Mouse (Mus musculus): ENCODE measurements around the gene Dcaf10. TPM values are rescaled to one million over a fixed set of nuclear protein-coding genes. Genes with fewer than 3 reads are reported as not detected.
"Not testable (repeated sequence)": the region's sequence is repeated elsewhere in the genome, so short reads cannot be mapped to it uniquely, and the experiment has no call there.

Dcaf10 gene
- total RNA-seq (2021) = 10 to 100 TPM; 18.0 to 18.8 TPM
- long read RNA-seq, experiment 1, full-length matches to known transcripts = 10 of 16 reads
- long read RNA-seq, experiment 1, partial matches to known transcripts = 1 of 16 reads
- long read RNA-seq, experiment 1, other reads (novel, unspliced or antisense) = 5 of 16 reads
- long read RNA-seq, experiment 2, full-length matches to known transcripts = 10 of 14 reads
- long read RNA-seq, experiment 2, partial matches to known transcripts = 1 of 14 reads
- long read RNA-seq, experiment 2, other reads (novel, unspliced or antisense) = 3 of 14 reads

DNA sequence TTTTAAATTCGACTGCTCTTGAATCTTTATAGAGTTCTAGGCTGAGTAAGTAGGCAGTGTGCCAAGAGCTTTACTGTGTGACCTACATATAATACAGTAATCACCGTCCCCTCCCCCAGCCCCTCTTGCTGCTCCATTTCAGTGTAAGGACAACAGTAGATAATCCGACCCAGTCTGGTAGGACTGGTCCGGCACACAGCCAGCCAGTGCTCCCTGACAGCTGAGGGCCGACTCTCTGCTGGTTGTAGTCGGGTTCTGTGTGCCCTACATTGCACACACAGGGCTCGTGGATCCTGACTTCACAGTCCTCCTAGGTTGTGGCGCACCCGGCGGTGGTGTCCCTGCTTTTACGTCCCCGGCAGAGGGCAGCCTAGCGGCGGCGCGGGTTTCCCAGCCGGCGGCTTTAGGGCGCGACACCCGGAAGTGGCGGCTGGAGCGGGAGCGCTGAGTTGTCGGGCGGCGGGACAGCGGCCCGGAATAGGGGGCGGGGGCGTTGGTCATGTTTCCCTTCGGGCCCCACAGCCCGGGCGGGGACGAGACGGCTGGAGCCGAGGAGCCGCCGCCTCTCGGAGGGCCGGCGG, at the start of gene Dcaf10:
Gene Dcaf10 (plus strand): TSS at position 433 of the 581 bp plus-strand sequence.
- peak; percentile 92 to 93 for DNase-seq (ENCODE audit: low spot score in 2 of 2)

DNA sequence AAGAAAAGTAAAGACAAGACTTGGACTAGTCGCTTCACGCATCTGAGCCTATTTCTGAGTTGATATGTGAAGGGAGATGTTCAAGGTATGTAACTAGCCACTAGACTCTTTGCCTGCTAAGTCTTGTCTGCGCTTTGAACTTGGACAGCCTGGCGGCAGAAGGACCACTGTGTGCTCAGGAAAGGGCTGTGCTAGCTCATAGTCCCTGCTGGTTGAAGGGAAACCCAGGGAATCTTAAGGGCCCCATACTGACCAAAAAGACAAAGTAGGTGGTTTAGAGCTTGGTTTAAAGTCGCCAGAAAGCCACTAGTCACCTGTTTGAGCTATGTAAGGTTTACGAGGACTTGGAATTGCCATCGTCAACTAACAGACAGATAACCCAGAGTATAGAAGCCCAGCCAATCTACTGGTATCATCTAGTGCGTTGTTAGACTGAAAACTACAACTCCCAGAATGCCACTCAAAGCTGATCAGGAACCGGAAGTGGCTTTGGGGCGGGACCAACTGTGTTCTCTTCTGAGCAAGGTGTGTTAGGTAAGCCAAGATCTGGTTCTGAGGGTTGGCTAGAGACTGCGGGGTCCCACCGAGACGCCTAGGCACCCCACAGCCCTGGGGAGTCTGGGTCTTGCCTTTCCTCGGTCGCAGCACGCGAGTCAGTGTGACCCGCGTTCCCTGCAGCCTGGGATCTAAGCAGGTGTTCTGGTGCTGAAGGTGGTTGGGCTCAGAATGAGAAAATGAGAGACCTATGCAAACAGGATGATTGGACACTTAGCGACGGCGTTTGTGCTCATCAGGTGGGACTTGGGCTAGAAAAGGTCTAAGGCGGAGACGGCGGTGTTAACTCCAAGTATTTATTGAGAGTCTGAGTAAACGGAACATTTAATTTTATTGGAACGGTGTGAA, 45.0 kb upstream of the Dcaf10 start, which contains the start of gene Trmt10b:
Gene Trmt10b (plus strand): TSS at position 466 of the 903 bp plus-strand sequence.
- DNase-seq (ENCODE audit: low spot score in 2 of 2) = peak; percentile 62 to 67

DNA sequence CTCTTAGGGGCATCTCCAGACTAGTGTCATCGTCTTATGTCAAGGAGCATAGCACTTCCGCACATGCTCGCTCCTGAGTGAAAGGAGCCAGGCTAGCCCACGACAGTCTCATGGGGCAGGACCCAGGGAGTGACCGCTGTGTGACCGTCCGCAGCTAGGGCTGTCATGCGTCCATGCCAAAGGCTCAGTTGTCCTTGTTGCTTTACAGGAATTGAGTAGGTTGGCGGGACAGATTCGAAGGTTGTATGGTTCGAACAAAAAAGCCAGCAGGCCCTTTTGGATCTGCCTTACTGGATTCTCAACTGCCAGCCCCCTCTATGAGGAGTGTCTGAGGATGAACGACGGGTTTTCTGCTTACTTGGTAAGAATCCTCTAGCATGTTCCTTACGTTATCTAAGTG, 36.4 kb upstream of the Dcaf10 start:
- no peak for DNase-seq (ENCODE audit: low spot score in 2 of 2)

DNA sequence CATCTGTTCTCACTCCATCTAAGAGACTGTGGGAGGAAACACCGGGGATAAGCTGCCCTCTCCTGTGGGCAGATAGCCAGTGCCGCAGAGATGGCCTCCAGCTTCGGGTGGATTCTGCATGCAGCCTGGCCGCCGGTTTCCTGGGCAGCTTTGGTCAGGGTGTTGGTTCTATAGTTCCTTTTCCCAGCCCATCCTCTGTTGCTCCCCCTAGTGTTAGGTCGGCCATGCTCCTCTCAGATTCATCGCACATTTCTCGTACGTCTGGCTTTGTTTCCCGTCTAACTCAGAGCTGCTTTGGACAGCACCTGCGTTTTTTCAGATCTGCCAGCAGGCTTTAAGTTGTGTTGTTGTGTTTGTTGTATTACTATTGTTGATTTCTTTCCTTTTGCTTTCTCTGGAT, 33.9 kb upstream of the Dcaf10 start:
- DNase-seq (ENCODE audit: low spot score in 2 of 2) = peak in 1 of 2 experiments; percentile 24

DNA sequence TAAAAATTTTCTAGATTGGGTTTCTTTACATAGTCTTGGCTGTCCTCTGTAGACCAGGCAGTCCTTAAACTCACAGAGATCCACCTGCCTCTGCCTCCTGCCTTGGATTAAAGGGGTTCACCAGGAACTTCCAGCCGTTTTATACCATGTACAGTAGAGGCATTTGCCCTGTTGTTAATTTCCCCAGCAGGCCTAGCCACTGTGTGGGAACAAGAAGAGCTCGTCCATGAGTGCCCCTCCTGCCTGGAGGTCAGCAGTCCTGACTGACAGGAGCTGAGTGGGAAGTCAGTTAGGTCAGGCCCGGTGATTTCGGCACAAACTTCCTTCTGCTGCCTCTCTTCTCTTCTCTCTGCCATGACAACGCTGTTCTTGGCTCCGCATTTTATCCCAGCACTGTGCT, 33.3 kb upstream of the Dcaf10 start:
- DNase-seq (ENCODE audit: low spot score in 2 of 2) = no peak

DNA sequence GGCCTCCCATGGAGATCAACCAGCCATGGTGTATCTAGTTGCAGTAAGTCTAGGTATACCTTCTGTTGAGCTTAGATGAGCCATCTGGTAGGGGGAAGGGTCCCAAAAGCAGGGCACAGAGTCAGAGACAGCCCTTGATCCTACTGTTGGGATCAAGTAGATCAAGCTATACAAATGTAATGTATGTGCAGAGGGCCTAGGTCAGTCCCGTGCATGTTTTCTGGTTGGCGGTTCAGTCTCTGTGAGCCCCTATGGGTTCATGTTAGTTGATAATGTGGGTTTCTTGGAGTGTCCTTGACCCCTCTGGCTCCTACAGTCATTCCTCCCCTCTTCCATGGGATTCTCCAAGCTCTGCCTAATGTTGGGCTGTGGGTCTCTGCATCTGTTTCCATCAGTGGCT, 30.8 kb upstream of the Dcaf10 start:
- DNase-seq (ENCODE audit: low spot score in 2 of 2) = no peak

DNA sequence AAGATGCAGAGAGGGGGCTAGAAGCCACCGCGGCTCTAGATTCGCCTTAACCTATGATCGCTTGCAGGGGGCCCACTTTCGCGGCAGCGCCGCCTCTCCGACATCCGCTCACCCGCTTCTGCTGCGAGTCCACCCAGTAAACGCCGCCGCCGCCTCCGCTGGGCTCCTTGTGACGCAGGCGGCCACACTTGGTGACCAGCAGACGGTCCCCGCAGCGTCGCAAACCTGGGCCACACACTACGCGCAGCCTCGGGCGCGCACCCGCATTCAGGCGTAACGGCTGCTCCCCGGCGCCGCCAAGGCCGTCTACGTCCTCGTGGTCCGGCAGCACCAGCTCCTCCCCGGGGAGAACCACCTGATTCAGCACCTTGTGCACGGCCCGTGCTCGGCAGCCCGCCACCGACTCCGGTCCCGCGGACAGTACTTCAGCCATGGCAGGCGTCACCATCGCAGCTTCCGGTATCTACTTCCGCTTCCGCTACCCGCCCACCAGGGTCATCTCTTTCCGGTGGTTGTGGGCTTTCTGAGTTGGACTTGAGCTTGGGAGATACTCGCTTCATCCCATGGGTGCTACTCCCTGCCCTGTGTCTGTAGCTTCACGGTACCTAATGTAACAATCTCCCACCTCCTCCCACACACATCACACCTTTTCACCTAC, 21.6 kb upstream of the Dcaf10 start:
- peak; percentile 82 to 89 for DNase-seq (ENCODE audit: low spot score in 2 of 2)

DNA sequence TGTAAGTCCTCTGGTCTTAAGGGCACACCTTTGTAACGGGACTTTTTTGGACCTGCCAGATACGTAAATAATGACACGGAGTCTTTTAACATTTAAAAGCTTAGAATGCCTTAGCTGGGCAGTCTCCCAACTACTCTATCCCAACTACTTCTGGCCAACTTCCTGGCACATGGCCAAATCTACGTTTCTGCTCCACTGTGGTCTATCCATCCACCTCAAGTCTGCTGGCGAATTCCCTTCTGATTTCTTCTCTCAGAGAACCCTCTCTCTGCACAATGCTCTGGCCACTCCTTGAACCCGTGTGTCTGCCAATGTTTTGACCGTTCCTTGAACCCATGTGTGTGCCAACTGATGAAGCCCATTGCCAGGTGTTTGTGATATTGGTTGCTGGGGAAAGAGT, 10.8 kb upstream of the Dcaf10 start:
- no peak for DNase-seq (ENCODE audit: low spot score in 2 of 2)

DNA sequence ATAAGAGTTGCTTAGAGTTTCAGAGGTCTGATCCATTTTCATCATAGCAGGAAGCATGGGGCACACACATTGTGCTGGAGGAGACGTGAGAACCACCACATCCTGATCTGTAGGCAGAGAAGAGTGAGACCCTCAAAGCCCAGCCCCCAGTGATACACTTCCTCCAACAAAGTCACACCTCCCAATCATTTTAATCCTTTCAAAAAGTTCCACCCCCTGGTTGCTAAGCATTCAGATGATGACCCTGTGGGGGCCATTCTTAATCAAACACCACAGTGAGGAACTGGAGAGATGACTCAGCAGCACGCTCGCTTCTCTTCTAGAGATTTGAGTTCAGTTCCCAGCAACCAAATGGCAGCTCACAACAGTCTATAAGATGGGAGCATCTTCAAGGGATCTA, 9.4 kb upstream of the Dcaf10 start:
- no peak for DNase-seq (ENCODE audit: low spot score in 2 of 2)

DNA sequence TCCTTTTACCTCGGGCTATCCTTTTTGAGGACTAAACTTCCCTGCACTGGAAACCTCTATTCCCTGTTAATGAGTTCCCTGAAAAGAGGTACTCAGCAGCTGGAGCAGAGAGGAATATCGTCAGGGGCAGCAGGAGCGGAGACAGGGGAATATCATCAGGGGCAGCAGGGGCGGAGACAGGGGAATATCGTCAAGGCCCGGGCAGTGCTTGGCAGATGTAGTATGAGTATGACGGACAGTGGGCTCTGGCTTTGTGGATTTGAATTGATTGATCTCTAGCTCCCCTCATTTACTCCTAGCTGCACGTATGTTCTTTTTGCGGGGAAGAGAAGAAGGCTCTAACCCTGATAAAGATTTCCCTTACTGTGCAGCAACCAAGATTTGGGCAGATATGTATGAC, 675 bp upstream of the Dcaf10 start:
- no peak for DNase-seq (ENCODE audit: low spot score in 2 of 2)

DNA sequence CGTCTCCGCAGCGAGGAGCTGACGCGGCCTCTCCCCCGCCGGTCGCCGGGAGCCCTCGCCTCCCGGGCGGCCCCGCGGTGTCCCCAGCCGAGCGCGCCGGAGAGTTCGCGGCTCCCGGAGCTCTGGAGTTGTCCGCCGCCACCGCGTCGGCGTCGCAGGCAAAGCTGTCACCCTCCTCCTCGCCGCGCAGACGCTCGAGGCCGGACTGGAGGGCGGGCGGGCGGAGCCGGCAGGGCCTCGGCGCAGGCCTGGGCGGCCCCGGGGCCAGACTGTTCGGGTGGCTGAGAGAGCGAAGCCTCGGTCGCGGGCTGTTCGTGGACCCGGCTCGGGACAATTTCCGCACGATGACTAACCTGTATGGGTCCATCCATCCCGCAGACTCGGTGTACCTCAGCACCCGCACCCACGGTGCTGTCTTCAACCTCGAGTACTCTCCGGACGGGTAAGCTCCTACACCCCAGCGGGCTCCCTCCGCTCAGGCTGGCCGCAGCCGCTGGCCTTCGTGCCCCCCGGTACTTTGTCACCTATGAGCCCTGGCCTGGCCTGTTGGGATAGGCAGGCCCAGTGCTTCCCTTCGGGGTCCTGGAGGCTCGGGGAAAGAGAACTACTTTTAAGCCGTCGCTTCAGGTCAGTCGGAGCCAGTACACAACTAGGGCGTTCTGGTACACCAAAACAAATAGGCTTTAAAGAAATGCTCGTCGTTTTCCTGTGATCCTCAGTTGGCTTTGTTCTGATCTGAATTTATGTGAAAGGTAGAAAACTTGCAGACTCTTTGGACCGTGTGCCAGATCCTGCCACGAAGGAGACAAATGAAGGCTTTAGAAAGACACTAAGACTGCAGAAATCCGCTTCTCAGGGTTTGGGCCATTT, 620 bp downstream of the Dcaf10 start, which contains the start of gene Exosc3:
Gene Exosc3 (minus strand): TSS at position 447 of the 870 bp plus-strand sequence.
- peak; percentile 38 to 64 for DNase-seq (ENCODE audit: low spot score in 2 of 2)

DNA sequence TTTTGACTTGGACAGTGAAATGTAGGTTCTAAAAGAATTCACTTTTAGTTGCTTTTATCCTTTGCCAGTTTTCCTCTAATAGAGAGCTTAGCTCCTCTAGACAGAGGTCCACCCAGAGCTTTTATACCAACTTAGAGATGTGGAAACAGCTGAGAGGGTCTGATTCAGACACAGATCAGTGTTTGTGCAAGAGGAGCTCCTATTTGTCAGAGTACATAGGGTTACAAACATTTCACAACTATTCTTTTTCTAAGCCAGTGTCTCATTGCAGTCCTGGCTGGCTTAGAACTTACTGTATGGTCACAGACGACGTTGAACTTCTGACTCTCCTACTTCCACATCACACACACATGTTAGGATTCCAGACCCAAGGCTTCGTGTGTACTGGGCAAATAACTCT, 14.8 kb downstream of the Dcaf10 start:
- DNase-seq (ENCODE audit: low spot score in 2 of 2) = no peak

DNA sequence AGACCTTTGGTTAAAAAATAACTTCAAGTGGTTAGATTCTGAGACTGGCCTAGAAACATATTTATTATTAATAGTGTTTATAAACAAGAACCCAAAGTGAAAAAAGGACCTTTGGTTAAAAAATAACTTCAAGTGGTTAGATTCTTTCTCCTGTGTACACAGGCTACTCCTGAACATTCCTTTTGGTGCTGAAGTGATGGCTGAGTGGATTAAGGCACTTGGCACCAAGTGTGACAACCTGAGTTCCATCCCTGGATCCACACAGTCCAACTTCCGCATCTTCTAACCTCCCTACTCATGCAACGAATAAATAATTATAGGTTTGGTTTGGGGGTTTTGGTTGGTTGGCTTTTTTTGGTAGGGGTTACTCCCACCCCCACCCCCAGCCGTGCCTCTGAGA, 29.4 kb downstream of the Dcaf10 start:
- DNase-seq (ENCODE audit: low spot score in 2 of 2) = no peak

DNA sequence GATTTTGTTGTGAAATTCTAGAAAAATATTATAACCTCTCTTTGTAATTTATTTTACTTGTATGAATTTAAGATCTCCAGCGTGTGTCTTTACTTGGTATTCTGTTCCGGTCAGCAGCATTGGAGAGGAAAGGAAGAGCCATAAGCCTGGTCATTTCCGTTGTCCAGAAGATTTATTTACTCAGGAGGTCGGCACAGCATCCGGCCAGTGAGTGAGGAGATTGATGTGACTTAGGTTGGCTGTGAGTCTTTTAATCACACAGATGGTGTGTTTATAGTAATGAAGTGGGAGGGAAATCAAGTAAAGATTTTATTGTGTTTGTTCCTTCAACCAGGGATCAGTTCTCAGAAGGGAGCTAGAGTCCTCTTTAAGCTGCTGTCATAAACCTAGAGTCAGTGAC, 33.0 kb downstream of the Dcaf10 start:
- DNase-seq (ENCODE audit: low spot score in 2 of 2) = no peak

DNA sequence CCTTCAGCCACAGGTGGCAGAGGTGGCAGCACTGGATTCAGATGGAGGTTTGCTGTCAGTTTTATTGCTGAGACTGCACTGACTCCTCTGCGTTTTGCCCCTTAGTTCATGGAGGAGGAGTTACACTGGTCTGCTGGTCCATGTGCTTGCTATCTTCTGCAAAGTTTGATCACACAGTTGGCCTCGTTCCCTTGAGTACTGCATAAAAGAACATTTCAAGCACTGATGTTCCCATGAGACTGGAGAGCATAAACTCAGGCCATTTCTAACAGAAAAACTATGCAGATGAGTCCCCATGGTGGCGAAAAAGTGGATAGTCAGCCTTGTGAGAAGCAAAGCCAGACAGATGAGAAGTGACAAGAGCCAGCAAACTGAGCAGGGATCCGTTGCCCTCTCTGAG, 34.7 kb downstream of the Dcaf10 start:
- no peak for DNase-seq (ENCODE audit: low spot score in 2 of 2)

DNA sequence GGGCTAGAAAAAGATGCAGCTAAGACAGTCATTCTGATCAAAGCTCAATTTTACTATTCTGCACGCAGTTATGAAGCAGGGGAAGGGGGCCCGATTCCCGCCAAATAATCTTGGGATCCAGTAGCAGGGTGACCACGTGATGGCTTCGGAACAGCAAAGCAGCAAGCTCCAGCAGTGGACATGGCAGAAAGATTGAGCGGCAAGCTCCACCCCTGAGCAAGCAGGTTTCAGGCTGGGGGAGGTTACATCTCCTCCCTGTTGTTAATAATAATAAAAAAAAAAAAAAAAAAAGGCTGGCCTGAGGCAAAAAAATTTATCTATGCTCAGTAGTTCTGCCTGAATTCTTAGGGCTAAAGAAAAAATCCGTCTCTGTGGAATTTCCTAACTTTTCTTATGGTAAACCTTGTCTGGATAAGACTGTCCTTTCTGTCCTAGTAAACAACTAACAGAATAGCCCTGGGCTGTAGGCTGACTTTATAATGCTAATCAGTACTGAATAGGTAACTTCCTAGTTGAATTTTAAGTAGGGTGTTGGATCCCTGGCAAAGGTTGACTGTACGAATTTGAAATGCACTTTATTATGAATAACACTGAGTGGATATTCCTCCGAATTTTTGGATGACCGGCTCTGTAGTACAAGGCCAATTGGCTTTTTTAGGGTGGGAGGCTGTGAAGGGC, 39.1 kb downstream of the Dcaf10 start:
- DNase-seq (ENCODE audit: low spot score in 2 of 2) = not testable (repeated sequence)

DNA sequence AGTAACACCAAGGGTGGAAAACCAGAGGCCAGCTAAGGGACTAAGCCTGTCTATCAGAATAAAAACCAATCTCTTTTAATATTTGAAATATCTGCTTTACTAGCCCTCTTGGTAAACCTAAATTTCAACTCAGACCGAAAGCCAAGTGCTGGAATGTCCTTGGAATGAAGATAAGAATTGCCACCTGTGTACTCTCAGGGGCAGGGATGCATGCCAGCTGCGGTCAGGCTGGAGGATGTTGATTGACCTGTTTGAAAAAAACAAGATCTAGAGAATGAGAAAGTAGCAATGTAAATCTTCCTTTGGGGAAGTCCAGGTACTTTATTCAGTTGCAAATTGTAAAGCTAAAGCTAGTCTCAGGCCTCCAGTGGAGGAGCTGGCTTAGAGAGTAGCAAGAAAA, 40.2 kb downstream of the Dcaf10 start:
- not testable (repeated sequence) for DNase-seq (ENCODE audit: low spot score in 2 of 2)

DNA sequence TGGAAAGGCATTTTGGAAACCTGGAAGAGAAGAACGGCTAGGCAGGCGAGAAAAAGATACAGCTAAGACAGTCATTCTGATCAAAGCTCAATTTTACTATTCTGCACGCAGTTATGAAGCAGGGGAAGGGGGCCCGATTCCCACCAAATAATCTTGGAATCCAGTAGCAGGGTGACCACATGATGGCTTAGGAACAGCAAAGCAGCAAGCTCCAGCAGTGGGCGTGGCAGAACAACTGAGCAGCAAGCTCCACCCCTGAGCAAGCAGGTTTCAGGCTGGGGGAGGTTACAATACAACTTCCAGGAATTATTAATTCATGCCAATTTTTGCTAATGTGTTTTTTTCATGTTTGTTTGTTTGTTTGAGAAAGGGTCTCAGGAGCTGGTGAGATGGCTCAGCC, 45.4 kb downstream of the Dcaf10 start:
- not testable (repeated sequence) for DNase-seq (ENCODE audit: low spot score in 2 of 2)

DNA sequence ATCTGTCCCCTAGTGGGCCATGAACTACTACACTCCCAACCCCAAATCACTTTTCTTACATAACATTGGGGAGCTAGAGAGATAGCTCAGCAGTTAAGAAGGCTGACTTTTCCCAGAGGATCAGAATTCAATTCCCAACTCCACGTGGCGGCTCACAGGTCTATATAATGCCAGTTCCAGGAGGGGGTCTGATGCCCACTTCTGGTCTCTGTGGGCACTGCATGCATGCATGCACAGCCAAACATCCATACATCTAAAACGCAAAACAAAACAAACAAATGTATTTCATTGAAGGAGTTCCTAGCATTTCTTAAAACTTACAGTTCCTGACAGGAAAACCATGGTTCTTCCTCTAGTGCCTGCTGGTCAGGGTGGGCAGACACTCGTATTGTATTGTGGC, 50.2 kb downstream of the Dcaf10 start:
- no peak for DNase-seq (ENCODE audit: low spot score in 2 of 2)

DNA sequence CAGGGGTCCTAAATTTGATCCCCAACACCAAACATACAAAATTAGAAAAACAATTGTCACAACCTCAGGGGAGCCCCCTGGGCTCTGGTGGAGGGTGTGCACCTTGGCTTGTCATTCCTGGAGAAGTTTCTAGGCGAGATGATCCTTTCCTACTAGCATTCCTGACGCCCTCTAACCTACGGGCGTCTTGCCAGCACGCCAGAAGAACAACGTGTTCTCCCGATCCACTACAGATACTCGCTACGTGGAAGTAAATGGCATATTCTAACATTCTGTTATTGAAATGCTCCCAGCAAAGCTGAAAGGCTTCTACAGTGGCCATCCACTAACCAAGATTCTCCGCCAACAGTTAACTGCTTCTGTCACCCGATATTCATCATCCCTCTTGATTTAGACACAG, 50.7 kb downstream of the Dcaf10 start:
- no peak for DNase-seq (ENCODE audit: low spot score in 2 of 2)

Measured in left cerebral cortex, adult 18-20 months (tissue).